Mouse (Mus musculus) brain, embryonic 14.5 days (tissue): Measurements from ENCODE around the gene Eml4.

ENCODE experiments used
- CTCF ChIP-seq: fragments of 200-500 bp; IDR thresholded peaks from 2 replicates; pipeline ENCODE4 v1.5.1; 2012; ENCODE audit warnings: inconsistent platforms, mild to moderate bottlenecking, moderate library complexity, borderline replicate concordance; ENCODE audit not compliant: insufficient read depth, insufficient read length; ENCODE audit errors: extremely low read depth
- POLR2A ChIP-seq: fragments of 200-500 bp; IDR thresholded peaks from 2 replicates; pipeline ENCODE4 v1.6.1; 2012; ENCODE audit warnings: mild to moderate bottlenecking, inconsistent platforms, borderline replicate concordance; ENCODE audit not compliant: poor library complexity, insufficient read depth, insufficient read length, severe bottlenecking; ENCODE audit errors: extremely low read depth

DNA sequence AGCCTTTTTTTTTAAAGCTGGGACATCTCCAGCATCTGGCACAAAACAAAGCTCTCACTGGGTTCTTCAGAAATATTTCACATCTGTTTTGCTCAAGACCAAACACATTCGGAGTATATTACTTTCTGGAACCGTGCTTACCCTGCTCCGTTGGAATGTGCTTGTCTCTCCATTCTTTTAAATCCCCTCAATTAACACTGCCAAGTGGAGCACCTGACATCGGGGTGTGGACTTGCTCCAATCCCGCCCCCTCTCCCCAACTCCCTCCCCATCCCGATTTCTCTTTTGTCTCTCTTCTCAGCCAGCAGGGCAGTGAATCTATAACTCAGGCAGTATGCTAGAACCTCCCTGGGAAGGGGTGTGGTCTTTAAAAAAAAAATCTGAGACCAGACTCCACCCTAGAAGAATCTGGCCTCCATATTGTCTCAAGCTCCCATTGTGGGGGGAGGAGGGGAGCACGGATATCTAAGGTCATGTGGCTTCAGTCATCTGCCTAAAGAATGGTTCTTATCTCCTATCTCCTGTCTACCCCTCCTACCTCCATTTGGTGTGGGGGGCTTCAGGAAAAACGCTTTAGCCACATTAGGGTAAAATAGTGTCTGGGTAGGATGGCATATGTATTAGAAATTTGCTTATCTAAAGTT is 37.6 kb upstream of the Eml4 start:
- TF ChIP-seq CTCF = no peak
- TF ChIP-seq POLR2A = no peak
